ENCODE assay signal across 8 mouse cellular contexts in the genomic region with DNA sequence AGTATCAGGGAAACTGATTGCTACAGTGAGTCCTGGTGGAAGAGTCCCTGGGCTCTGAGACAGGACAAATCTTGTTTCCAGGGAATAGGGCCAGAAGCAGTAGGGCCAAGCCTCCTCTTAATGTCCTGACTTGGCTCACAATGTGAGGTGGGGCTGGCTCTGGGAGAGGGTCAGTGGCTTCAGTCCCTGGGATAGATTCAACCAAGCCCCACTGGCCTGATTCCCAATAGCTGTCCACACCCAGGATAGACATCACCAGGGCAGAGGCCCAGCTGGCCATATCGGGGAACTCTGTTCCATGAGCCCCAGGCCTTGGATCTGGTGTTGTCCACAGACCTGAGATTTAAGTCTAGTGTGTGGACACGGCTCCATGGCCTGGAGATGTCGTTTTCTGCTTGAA. TPM values are rescaled to one million over a fixed set of nuclear protein-coding genes. Genes with fewer than 3 reads are reported as not detected.
DNase-seq lines count a peak whose midpoint lies in the region; ATAC-seq lines count a peak whose summit lies in the region.

No protein-coding gene starts in this region.

- DNase-seq in adrenal gland, postnatal 10 days, result peak; percentile 81
- DNase-seq in adrenal gland, adult 8-10 months, result no peak
- peak; percentile 67 for DNase-seq in testis, postnatal 14 days (ENCODE audit: low spot score)
- DNase-seq in thymus, adult 18-20 months, result no peak
- DNase-seq in spleen, postnatal 36 days (ENCODE audit: low spot score in 2 of 2), result no peak

- ATAC-seq in megakaryocyte, adult 5-6 weeks (ENCODE audit: poor library complexity, severe bottlenecking), result no peak
- no peak for ATAC-seq in intestine, embryonic 16.5 days

- H3K9me3 ChIP-seq in megakaryocyte, embryonic 14.5 days, result no peaks in the 10 kb centered on the region
- H3K9me3 ChIP-seq in intestine, embryonic 16.5 days (ENCODE audit: control insufficient read depth, low read length), result no peaks in the 10 kb centered on the region

- H3K36me3 ChIP-seq in megakaryocyte, embryonic 14.5 days (replicated peaks; ENCODE audit: low read length), result peaks cover 85% of the 10 kb centered on the region
- no peaks in the 10 kb centered on the region for H3K36me3 ChIP-seq in intestine, embryonic 16.5 days (ENCODE audit: control insufficient read depth, insufficient read depth, low read length)

- H3K27ac ChIP-seq in intestine, embryonic 16.5 days (ENCODE audit: low read length), result 0 out of 2 replicates have a peak overlapping the region, but pooled peaks have one; percentile 7

- peaks cover 94% of the 10 kb centered on the region for H3K4me1 ChIP-seq in megakaryocyte, embryonic 14.5 days
- H3K4me1 ChIP-seq in intestine, embryonic 16.5 days (ENCODE audit: control insufficient read depth, insufficient read depth, low read length), result peaks cover 31% of the 10 kb centered on the region

- no peak overlapping the region for H3K4me2 ChIP-seq in intestine, embryonic 16.5 days (ENCODE audit: low read depth, low read length)

- peak overlapping the region; percentile 4 for H3K4me3 ChIP-seq in megakaryocyte, embryonic 14.5 days (replicated peaks)
- no peak overlapping the region for H3K4me3 ChIP-seq in intestine, embryonic 16.5 days (ENCODE audit: low read length)

- WGBS in intestine, embryonic 16.5 days, result 82% methylated on average over 3 of the region's 3 CpGs

- H3K9ac ChIP-seq in intestine, embryonic 16.5 days (ENCODE audit: low read depth, low read length), result no peak overlapping the region

- H3K27me3 ChIP-seq in megakaryocyte, embryonic 14.5 days (replicated peaks), result peaks cover 17% of the 10 kb centered on the region
- H3K27me3 ChIP-seq in intestine, embryonic 16.5 days (replicated peaks; ENCODE audit: control insufficient read depth, insufficient read depth, low read length), result no peaks in the 10 kb centered on the region

RNA-seq across cellular contexts. Expression of gene Gsn, which starts 21.5 kb away (rescaled TPM):
- total RNA-seq in adrenal gland, postnatal 10 days (2021), result 100 to 1,000 TPM; 161 to 192 TPM
- 100 to 1,000 TPM; 331 to 556 (median 419) TPM for total RNA-seq in adrenal gland, adult 8-10 months (2022)
- polyA plus RNA-seq in megakaryocyte, embryonic 14.5 days (2012; ENCODE audit: insufficient read depth, low replicate concordance), result 240 and 422 TPM in 2 replicates
- 54.1 and 69.6 TPM in 2 replicates for total RNA-seq in megakaryocyte, adult 5-6 weeks (2015)
- 90.9 and 98.1 TPM in 2 replicates for total RNA-seq in megakaryocyte, adult 5-6 weeks (2017)
- 177 TPM in 2 replicates for polyA plus RNA-seq in intestine, embryonic 16.5 days (2015; fragmentation: Nextera tagmentation; extraction: Ambion mirVana)

RNA-seq across cellular contexts. Expression of gene Stom, which starts 59.1 kb away (rescaled TPM):
- 10 to 100 TPM; 69.7 to 83.4 TPM for total RNA-seq in adrenal gland, postnatal 10 days (2021)
- 10 to 100 TPM; 29.0 to 45.8 (median 37.5) TPM for total RNA-seq in adrenal gland, adult 8-10 months (2022)
- 26.2 and 42.0 TPM in 2 replicates for polyA plus RNA-seq in megakaryocyte, embryonic 14.5 days (2012; ENCODE audit: insufficient read depth, low replicate concordance)
- total RNA-seq in megakaryocyte, adult 5-6 weeks (2015), result 77.7 and 90.3 TPM in 2 replicates
- 155 and 165 TPM in 2 replicates for total RNA-seq in megakaryocyte, adult 5-6 weeks (2017)
- polyA plus RNA-seq in intestine, embryonic 16.5 days (2015; fragmentation: Nextera tagmentation; extraction: Ambion mirVana), result 64.7 and 66.0 TPM in 2 replicates

Comparison
In these comparisons a context has a peak if more than half of its experiments do, and no peak if none do; other contexts are left out.
1. DNase-seq: peak in adrenal gland, postnatal 10 days (single experiment) and testis, postnatal 14 days (single experiment); none in adrenal gland, adult 8-10 months (single experiment), thymus, adult 18-20 months (0 of 2) and spleen, postnatal 36 days (0 of 2).